In genomic region chr19:45813263-45813662, GRCm38 (mm10) we compare ENCODE assay signal across 8 mouse cellular contexts. TPM values are rescaled to one million over a fixed set of nuclear protein-coding genes. Genes with fewer than 3 reads are reported as not detected.
DNase-seq lines count a peak whose midpoint lies in the region; ATAC-seq lines count a peak whose summit lies in the region.

No protein-coding gene starts in this region.

- no peak overlapping the region for H3K9ac ChIP-seq in heart, embryonic 13.5 days

- H3K27me3 ChIP-seq in heart, embryonic 13.5 days (replicated peaks) = peaks cover 49% of the 10 kb centered on the region

- WGBS in heart, embryonic 13.5 days = 12% methylated on average over 11 of the region's 11 CpGs

- 0 out of 2 replicates have a peak overlapping the region, but pooled peaks have one; percentile 68 for H3K4me2 ChIP-seq in heart, embryonic 13.5 days

- H3K4me3 ChIP-seq in heart, embryonic 13.5 days = no peak overlapping the region

- peaks cover 37% of the 10 kb centered on the region for H3K4me1 ChIP-seq in heart, embryonic 13.5 days

- H3K27ac ChIP-seq in heart, embryonic 13.5 days (replicated peaks) = no peak overlapping the region

- H3K36me3 ChIP-seq in heart, embryonic 13.5 days = peaks cover 9% of the 10 kb centered on the region; the same call in 1 of the 2 replicates

- no peak for ATAC-seq in heart, embryonic 13.5 days (ENCODE audit: extremely low read depth, insufficient number of reproducible peaks, low FRiP score, low TSS enrichment)

- peak; percentile 77 to 87 for DNase-seq in CD8-positive naive resting alpha-beta T cell, adult 2 months (ENCODE audit: low read depth in 2 of 2, low spot score in 2 of 2)
- DNase-seq in adrenal gland, adult 18-20 months (ENCODE audit: low spot score in 2 of 2) = peak; percentile 85 to 90
- DNase-seq in embryo, embryonic 10.5 days (ENCODE audit: low spot score) = peak; percentile 90
- DNase-seq in layer of hippocampus, adult 9-10 months (ENCODE audit: low spot score) = peak; percentile 90
- peak; percentile 95 for DNase-seq in lung, postnatal 36 days
- peak; percentile 88 for DNase-seq in retina, postnatal 1 day
- peak; percentile 94 for DNase-seq in thymus, postnatal 4 days

- H3K9me3 ChIP-seq in heart, embryonic 13.5 days = no peaks in the 10 kb centered on the region

RNA-seq across cellular contexts. Expression of gene Kcnip2, which starts 2.6 kb away (rescaled TPM):
- under 1 TPM in 1 of 2 experiments, not detected in 1; 0.13 TPM for total RNA-seq in adrenal gland, adult 18-20 months (2021)
- 0.66 and 0.76 TPM in 2 replicates for polyA plus RNA-seq in heart, embryonic 13.5 days (2015; fragmentation: Nextera tagmentation; extraction: Ambion mirVana)

RNA-seq across cellular contexts. Expression of gene Mgea5, which starts 29.6 kb away (rescaled TPM):
- 10 to 100 TPM; 75.4 to 86.4 TPM for total RNA-seq in adrenal gland, adult 18-20 months (2021)
- 32.6 and 33.4 TPM in 2 replicates for polyA plus RNA-seq in heart, embryonic 13.5 days (2015; fragmentation: Nextera tagmentation; extraction: Ambion mirVana)
